Mouse (Mus musculus) cerebellum, adult 2 months (tissue): Measurements from ENCODE around the gene Pax5.

Experiments used
- CTCF ChIP-seq: fragments of 200-500 bp; IDR thresholded peaks from 2 replicates; pipeline ENCODE4 v1.5.1; 2011; ENCODE audit warnings: low read depth, mild to moderate bottlenecking, control low read depth, low read length, moderate library complexity, borderline replicate concordance; ENCODE audit not compliant: insufficient read depth
- POLR2A ChIP-seq: fragments of 200-500 bp; IDR thresholded peaks from 2 replicates; pipeline ENCODE4 v1.6.1; 2011; ENCODE audit warnings: low read length, control low read depth, borderline replicate concordance; ENCODE audit not compliant: insufficient read depth

DNA sequence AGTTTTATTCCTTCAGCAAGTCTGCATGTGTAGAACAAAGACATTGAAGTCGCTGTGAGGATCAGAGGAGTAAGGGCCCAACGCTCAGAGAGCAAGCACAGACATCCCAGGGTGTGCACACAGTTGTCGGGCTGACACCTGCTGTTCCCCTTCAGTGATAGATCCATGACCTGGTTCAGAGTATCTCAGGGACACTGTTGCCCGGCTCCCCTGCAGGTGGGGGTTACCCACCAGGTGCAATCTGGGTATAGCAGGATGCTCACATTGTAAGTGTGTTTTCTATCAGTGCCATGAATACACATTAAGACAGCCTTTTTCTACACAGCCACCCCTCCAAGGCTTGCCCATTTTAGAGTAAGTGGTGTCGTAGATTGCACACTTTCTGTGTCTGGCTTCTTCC is 212.1 kb downstream of the Pax5 start:
- TF ChIP-seq CTCF (no peak), POLR2A (no peak)
